Comparison of ENCODE assay signal across 15 mouse cellular contexts in the genomic region with DNA sequence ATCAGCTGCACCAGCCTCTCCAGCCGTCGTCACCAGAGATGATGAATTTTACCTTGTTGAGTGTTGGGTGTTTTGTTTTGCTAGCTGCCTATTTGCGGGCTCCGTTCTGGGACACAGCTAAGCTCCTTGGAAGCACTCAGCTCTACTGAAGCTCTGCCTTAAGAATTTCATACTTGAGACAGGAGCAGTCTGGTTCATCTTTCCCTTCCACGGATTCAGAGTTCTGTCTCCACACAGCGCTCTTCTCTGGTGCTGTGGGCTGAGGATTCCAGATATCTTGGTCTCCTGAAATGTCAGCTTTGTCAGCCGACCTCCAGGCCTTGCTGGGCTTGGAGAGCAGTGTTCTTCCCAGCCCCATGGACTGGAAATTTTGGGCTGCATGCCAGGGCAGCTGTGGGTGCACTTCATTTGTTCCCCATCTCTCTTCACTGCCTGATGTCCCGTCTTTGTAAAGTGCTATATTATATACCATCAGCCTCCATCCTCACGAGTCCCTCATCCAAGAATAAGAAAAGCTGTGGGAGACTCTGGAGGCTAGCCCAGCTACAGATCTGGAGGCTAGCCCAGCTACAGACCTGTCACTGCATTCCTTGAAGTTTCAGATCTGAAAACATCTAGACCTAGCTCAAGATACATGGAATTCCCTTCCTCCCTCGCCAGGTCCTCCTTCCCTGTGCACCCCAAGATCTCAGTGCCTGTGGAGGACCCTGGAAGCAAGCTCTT.
"Had no signal": no experiment of that assay in that cellular context is flagged by ENCODE, and none has a peak within 500 bp of the region (broad histone marks: within the 10 kb centered on the region; RNA-seq: fewer than 3 reads in every experiment).

No protein-coding gene starts in this region.

- DNase-seq: kidney, adult 8-10 months; kidney, postnatal 25 days; layer of hippocampus, adult 9-11 months; lung, embryonic 14.5 days; lung, postnatal 10 days; lung, postnatal 4 days; midbrain, embryonic 14.5 days; spleen, adult 18-20 months; thymus, adult 18-20 months; thymus, postnatal 14 days had no signal

- H3K4me3 ChIP-seq: limb, embryonic 15.5 days; liver, embryonic 12.5 days; midbrain, embryonic 10.5 days; myocyte; neural tube, embryonic 15.5 days had no signal

- H3K27ac ChIP-seq: limb, embryonic 15.5 days; liver, embryonic 12.5 days; midbrain, embryonic 10.5 days; neural tube, embryonic 15.5 days had no signal

- H3K4me1 ChIP-seq: liver, embryonic 12.5 days; midbrain, embryonic 10.5 days had no signal
